Comparison of ENCODE assay signal across 8 mouse cellular contexts in the genomic region with DNA sequence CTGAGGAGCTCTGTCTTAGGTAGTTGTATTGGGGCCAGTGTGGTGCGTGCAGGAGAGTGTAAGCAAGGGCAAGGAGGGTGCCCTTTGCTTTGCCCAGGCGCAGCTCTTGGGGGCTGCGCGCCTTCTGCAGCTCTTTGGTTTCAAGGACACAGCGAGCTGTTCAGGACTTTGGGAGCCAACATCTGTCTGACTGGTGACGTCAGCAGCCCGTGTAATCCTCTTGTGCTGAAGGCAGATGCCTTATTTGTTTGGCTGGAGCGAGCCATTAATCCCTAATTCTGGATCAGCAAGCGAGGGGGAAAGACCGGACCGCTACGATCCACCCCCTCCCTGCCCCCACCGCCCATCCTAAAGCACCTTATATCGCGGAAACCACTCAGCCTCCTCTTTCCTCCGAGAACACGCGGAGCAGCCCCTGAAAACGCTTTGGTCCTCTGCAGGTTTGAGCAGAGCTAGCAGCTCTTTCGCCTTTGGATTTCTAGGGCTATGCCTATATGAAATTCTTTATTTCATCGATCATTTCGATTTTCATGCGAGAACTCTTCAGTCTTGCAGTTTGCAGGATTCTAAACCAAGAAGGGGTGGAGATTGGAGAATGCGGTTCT.
DNase-seq lines count a peak whose midpoint lies in the region; ATAC-seq and TF ChIP-seq lines count a peak whose summit lies in the region.

No protein-coding gene starts in this region.

- H3K9ac ChIP-seq in forebrain, embryonic 13.5 days = peak overlapping the region; percentile 99

- H3K27me3 ChIP-seq in forebrain, embryonic 13.5 days = no peaks in the 10 kb centered on the region

- ATAC-seq in forebrain, embryonic 13.5 days = peak; percentile 57
- ATAC-seq in neutrophil, adult 5-6 weeks (ENCODE audit: extremely low read depth, insufficient number of reproducible peaks, low FRiP score, poor library complexity, severe bottlenecking) = 0 out of 2 replicates have a peak, but pooled peaks have one; percentile 9

- intact Hi-C loops in left cerebral cortex, adult 2 months (cut with DNase I) = loop anchor here (2.0 to 5.0 kb wide), 3 partner anchors 331 to 976 kb away; no protein-coding TSS in a partner anchor

- peak; percentile 63 for DNase-seq in layer of hippocampus, adult 11-12 months (ENCODE audit: low spot score)
- DNase-seq in layer of hippocampus, adult 9-10 months (ENCODE audit: low spot score) = no peak
- DNase-seq in left cerebral cortex, adult 2 months (ENCODE audit: extremely low spot score in 1 of 2, low spot score in 2 of 2) = peak; percentile 71 to 73
- DNase-seq in gastrocnemius, adult 8-10 months (ENCODE audit: low spot score in 2 of 2) = no peak
- DNase-seq in lung, postnatal 4 days = no peak
- DNase-seq in thymus, postnatal 14 days = no peak

- peak overlapping the region; percentile 70 for H3K4me3 ChIP-seq in forebrain, embryonic 13.5 days
- H3K4me3 ChIP-seq in left cerebral cortex, adult 2 months = peak overlapping the region; percentile 72

- peak overlapping the region; percentile 89 for H3K4me2 ChIP-seq in forebrain, embryonic 13.5 days

- TF ChIP-seq CTCF in left cerebral cortex, adult 2 months (IDR thresholded peaks at IDR 0.05) = no peak

- no peaks in the 10 kb centered on the region for H3K9me3 ChIP-seq in forebrain, embryonic 13.5 days (replicated peaks)

- H3K27ac ChIP-seq in forebrain, embryonic 13.5 days = peak overlapping the region; percentile 99
- H3K27ac ChIP-seq in left cerebral cortex, adult 2 months = peak overlapping the region; percentile 97

- peaks cover 24% of the 10 kb centered on the region for H3K36me3 ChIP-seq in forebrain, embryonic 13.5 days (ENCODE audit: poor library complexity, severe bottlenecking)

- H3K4me1 ChIP-seq in forebrain, embryonic 13.5 days = peaks cover 27% of the 10 kb centered on the region

- 0% methylated on average over 24 of the region's 24 CpGs for WGBS in forebrain, embryonic 13.5 days

Comparison
In these comparisons a context has a peak if more than half of its experiments do, and no peak if none do; other contexts are left out.
1. DNase-seq: peak in layer of hippocampus, adult 11-12 months (single experiment) and left cerebral cortex, adult 2 months (2 of 2); none in layer of hippocampus, adult 9-10 months (single experiment), gastrocnemius, adult 8-10 months (0 of 2), lung, postnatal 4 days (0 of 2) and thymus, postnatal 14 days (single experiment).